In the genomic region with DNA sequence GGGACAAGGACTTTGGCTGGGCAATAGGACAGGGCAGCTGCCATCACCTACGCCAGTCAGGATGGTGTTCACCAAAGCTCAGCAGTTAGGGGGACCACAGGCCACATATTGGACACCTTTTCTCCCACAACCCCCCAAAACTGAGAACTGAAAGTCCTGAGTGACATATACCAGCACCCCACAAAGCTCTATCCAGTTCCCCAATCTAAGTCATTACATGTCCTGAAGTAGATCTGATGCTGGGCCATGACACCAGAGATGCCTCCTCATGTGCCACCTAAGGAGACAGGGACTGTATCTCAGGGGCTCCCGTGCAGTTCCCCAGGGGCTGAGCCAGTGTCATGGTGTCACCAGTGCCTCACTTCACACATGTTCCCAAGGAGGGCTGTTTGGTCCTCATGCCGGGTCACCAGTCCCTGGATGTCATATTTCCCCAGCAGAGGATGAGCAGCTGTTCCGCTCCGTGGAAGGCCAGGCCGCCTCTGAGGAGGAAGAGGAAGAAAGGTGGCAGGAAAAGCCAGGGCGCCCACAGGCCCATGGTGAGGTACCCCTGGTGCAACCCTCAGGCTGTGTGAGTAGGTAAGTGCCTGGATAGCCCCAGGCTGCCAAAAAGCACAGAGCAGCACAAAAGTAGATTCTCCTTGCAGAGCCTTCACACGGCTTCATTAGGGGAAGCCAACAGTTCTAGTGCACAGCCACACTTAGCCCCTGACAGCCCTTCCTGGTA, we compare ENCODE assay signal across 20 mouse cellular contexts. TPM values are rescaled to one million over a fixed set of nuclear protein-coding genes. Genes with fewer than 3 reads are reported as not detected.
"Had no signal": no experiment of that assay in that cellular context is flagged by ENCODE, and none has a peak within 500 bp of the region (broad histone marks: within the 10 kb centered on the region; RNA-seq: fewer than 3 reads in every experiment).

No protein-coding gene starts in this region.

- H3K4me1 ChIP-seq: midbrain, embryonic 13.5 days; neural tube, embryonic 12.5 days; neural tube, embryonic 15.5 days had no signal

- DNase-seq: kidney, adult 2 months; kidney, postnatal 25 days; layer of hippocampus, postnatal 36 days; liver, embryonic 13.5 days; lung, adult 2 months; lung, postnatal 14 days; thymus, adult 2 months; thymus, postnatal 14 days; thymus, postnatal 4 days had no signal

- H3K27ac ChIP-seq: kidney, postnatal 0 days; left cerebral cortex, adult 2 months; liver, embryonic 13.5 days; midbrain, embryonic 10.5 days; midbrain, embryonic 13.5 days; neural tube, embryonic 12.5 days; neural tube, embryonic 15.5 days; stomach, postnatal 0 days had no signal

- H3K4me2 ChIP-seq: liver, embryonic 13.5 days; midbrain, embryonic 13.5 days; neural tube, embryonic 12.5 days; neural tube, embryonic 15.5 days had no signal

- H3K9ac ChIP-seq: liver, embryonic 13.5 days; midbrain, embryonic 13.5 days; neural tube, embryonic 12.5 days; neural tube, embryonic 15.5 days had no signal

- H3K27me3 ChIP-seq: midbrain, embryonic 13.5 days; neural tube, embryonic 12.5 days; neural tube, embryonic 15.5 days had no signal

- H3K9me3 ChIP-seq: liver, embryonic 13.5 days; midbrain, embryonic 10.5 days; midbrain, embryonic 13.5 days; neural tube, embryonic 12.5 days; neural tube, embryonic 15.5 days had no signal

- H3K36me3 ChIP-seq: liver, embryonic 13.5 days had no signal

- H3K4me3 ChIP-seq: left cerebral cortex, adult 2 months; liver, embryonic 13.5 days; megakaryocyte, embryonic 14.5 days; midbrain, embryonic 10.5 days; midbrain, embryonic 13.5 days; neural tube, embryonic 12.5 days; neural tube, embryonic 15.5 days had no signal

- ATAC-seq: intestine, postnatal 0 days; midbrain, embryonic 13.5 days had no signal

RNA-seq across cellular contexts. Expression of gene Gp9, which starts 27.5 kb away (rescaled TPM):
- polyA plus RNA-seq: liver, adult 2 months; small intestine, adult 2 months had no signal
